Mouse (Mus musculus) MEL (cell line): ENCODE measurements around the gene Defb28.
A peak's percentile ranks its signal among the peaks of the same experiment; 100 is the strongest.

ENCODE experiments used
- CTCF ChIP-seq, 3 experiments: IDR thresholded peaks in 2 of 3; conservative IDR thresholded peaks in 1 of 3; 2 replicates each; pipeline ENCODE4 v1.5.1; 2011 to 2012; ENCODE audit warnings: low read length in 3 of 3, low read depth in 2 of 3, mild to moderate bottlenecking in 2 of 3, improper control_type of control experiment in 1 of 3, inconsistent platforms in 1 of 3, mixed read lengths in 1 of 3, moderate library complexity in 1 of 3; ENCODE audit not compliant: control insufficient read depth in 1 of 3, insufficient read depth in 1 of 3, poor library complexity in 1 of 3, severe bottlenecking in 1 of 3
- EP300 ChIP-seq, 2 experiments: IDR thresholded peaks; 2 replicates each; pipeline ENCODE4 v1.6.1; 2011; ENCODE audit warnings: improper control_type of control experiment in 2 of 2, low read length in 2 of 2, low read depth in 1 of 2, mild to moderate bottlenecking in 1 of 2

GRCm38 (mm10) chr2:152544691-152545090, 26.6 kb downstream of the Defb28 start:
- TF ChIP-seq EP300 (IDR thresholded peaks at IDR 0.05; ENCODE audit: low read depth in 1 of 2, low read length in 2 of 2) (no peak), CTCF (IDR thresholded peaks at IDR 0.05 in 2 of 3, conservative IDR thresholded peaks at IDR 0.05 in 1 of 3; ENCODE audit: control insufficient read depth in 1 of 3, insufficient read depth in 1 of 3, low read depth in 2 of 3, low read length in 3 of 3, poor library complexity in 1 of 3, severe bottlenecking in 1 of 3) (peak; percentile 14 to 74 (median 55); a peak in 4 of 6 replicates)
